Mouse (Mus musculus) spleen, postnatal 14 days (tissue): ENCODE results near the gene Primpol.

Experiments used
- DNase-seq, 2 experiments: peaks; one replicate each; pipeline ENCODE4 v3.0.0; 2021 to 2022; ENCODE audit warnings: low spot score in 2 of 2

Gene Primpol

DNA sequence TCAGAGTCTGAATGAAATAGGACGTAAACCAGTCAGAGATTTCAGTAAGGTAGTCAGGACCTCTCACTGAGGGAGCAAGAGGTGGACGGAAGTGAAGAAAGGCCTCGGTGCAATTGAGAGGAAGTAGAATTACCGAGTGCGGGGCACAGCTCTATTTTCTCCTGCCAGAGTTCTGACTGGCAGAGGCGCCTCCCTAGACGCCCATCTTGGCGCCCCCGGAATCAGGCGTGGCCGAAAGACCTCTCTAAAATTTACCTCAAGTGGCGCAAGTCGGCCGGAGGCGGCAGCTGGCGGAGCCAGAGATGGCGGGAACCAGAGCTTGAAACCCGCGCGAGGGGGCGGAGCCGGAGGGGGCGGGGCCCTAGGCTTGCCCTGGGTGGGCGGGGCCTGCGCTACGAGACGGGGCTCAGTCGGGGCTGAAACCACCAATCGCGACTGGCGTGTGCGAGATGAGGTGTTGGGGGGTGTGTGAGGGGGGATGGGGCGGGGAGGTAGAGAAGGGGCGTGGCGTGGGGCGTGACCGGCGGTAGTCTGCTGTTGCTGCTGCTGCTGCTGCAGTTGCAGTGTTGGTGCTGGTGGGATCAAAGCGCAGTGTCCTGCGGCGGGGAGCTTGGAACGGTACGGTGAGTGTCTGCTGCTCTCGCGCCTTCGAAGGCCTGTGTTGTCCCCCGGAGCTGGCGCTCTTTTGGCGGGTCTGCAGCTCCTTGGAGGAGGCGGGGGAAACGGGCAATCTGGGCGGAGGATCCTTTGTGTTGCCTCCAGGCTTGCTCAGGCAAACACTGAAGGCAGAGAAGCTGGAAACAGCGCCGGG lies at the start of gene Primpol, which contains the start of gene Casp3:
Gene Primpol, minus strand, starts transcription at position 334 of the 811 bp plus-strand sequence.
Gene Casp3, plus strand, starts transcription at position 413 of the 811 bp plus-strand sequence.
- peak; percentile 96 to 97 for DNase-seq

DNA sequence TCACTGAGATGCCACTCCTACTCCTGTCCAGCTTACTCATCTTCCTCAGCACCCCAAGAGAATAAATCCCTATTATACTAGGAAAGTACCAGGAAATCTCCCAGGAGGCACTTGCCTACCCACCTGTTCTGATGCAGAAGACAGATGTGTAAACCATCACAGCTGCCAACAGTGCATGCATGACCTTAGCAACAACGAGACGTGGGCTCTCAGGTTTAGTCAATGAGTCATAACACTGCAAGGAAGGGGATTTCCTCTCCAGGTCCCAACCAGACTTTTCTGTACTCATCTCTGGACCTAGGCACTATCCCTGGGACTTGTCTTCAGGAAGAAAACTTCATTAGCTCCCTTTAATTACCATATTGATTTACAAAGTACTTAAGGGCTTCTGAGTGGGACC lies 38.9 kb upstream of the Primpol start:
- no peak for DNase-seq

GRCm38 (mm10) chr8:46651872-46652271 lies 34.9 kb upstream of the Primpol start:
- no peak for DNase-seq

- DNase-seq, result no peak
Observed at GRCm38 (mm10) chr8:46648421-46648820, 31.4 kb upstream of the Primpol start.

DNA sequence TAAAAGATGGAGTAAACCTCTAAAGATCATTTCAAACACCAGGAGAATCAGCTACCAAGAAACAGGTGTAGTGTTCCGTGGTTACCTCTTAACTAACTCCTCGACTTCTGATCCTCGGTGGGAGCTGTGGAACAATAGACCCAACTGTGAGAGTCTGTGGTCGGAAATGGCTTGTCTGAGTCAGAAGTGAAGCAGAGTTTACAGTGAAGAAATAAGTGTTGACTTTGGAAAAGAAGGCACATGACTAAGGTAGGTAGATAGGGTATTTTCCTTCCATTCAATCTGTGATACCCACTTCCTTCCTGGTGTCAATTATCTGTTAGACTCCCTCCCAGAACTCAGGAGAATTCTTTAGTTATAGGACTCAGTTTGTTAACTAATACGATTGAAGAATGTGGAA lies 24.3 kb upstream of the Primpol start:
- DNase-seq, result no peak

DNA sequence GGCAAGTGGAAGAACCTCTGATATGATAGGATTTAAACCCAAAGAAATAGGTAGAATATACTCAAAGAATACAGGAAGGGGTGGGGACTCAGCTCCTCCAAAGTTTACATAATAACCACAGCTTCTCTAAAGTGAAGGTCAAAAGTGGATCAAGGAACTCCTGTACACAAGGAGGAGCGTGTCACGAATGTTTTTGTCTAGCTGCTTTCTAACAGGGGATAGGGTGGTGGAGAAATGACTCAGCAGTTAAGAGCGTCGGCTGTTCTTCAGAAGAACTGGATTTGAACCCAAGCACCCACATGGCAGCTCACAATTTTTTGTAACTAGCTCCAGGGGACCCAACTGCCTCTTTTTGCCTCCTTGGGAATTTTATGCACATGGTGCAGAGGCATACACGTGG lies 22.8 kb upstream of the Primpol start:
- DNase-seq, result no peak

DNA sequence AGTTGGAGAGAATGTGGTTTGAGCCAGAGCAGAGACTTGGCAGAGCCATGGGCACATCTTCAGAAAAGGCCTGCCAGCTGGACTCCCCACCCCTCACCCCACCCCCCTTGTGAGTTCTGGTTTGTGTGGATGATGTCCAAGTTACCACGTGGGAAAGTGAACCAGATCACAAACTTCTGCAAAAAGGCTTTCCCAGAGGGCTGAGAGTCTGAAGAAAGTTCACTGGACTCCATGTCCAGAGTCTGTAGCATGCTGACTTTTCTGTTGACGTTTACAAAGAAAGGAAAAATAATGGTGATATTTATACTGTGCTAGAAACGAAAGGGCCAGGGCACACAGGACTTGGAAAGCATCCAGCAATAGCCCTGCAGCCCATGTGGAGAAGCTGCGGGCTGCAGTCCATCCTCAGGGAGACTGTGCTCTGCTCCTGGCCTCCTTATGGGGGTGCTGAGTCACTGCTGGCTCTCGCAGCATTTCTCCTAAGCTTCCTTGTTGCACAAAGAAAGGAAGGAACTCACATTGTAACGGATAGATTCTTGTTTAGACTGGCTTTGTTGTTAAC lies 22.1 kb upstream of the Primpol start:
- no peak for DNase-seq

GRCm38 (mm10) chr8:46630932-46631331 lies 13.9 kb upstream of the Primpol start:
- DNase-seq, result no peak

DNA sequence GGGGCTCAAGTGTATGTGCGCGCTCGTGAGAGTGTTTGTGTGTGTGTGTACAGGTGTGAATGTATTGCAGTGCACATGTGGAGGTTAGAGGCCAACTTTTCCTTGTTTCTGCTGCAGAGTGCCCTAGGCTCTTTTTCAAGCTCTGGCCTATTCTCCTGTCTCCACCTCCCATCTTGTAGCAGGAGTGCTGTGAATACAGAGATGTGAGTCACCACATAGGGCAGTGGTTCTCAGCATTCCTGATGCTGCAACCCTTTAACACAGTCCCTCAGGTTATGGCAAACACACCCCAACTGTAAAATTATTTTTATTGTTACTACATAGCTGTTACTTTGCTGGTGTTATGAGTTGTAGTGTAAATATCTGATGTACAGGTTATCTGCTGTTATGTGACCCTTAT lies 13.4 kb upstream of the Primpol start:
- no peak for DNase-seq

- DNase-seq, result no peak
Observed at GRCm38 (mm10) chr8:46628645-46629044, 11.6 kb upstream of the Primpol start.

- no peak for DNase-seq
Observed at GRCm38 (mm10) chr8:46627881-46628280, 10.9 kb upstream of the Primpol start.

GRCm38 (mm10) chr8:46626642-46627041 lies 9.6 kb upstream of the Primpol start:
- no peak for DNase-seq

DNA sequence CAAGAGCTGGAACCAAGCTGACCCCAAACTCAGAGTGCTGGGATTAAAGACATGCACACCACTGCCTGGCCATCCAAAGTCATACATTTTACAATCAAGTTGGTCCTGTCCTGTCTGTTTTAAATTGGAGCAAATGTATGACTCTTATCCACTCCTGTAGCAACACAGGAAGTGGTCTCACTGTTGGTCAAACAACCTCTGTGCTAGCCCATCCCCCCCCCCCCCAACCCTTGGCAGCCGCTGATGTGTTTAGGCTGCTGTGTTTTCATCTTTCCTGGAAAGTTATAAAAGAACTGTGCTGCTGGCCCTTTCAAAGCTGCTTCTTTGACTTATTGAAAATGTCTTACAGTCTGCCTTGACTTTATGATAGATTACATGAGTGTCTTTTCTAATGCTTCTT lies 8.2 kb upstream of the Primpol start:
- no peak for DNase-seq

GRCm38 (mm10) chr8:46622446-46623270 lies 5.6 kb upstream of the Primpol start:
- DNase-seq, result no peak

DNA sequence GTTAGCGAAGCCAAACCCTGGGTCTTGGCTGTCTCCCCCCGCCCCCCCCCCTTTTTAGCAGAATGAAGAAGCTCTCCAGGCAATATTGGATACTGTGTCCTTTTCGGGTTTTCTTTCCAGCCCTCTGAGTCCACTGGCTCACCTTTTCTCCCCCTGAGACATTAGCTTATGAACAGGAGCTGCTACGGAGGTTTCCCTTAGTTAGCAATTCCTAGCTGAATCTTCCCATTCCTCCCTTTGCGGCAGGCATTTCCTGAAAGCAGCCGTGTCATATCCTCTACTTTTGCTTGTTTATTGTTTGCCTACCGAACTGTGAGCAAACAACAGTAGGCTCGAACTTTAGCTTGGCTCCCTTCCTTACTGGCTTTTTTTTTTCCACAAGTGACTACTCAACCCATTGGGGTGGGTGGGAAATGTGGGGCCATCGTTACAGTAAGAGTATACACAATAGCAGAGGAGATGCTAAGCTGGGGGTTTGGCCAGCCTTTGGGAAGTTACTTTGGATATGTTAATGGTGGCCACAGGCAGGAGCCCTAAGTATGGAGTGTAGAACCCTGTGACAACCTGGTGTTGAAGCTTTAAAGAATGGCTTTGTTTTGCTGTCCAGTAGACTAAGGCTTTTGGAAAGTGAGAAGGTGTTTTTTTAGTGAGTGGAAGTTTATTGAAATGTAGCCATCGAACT lies 1.8 kb upstream of the Primpol start:
- DNase-seq, result no peak

DNA sequence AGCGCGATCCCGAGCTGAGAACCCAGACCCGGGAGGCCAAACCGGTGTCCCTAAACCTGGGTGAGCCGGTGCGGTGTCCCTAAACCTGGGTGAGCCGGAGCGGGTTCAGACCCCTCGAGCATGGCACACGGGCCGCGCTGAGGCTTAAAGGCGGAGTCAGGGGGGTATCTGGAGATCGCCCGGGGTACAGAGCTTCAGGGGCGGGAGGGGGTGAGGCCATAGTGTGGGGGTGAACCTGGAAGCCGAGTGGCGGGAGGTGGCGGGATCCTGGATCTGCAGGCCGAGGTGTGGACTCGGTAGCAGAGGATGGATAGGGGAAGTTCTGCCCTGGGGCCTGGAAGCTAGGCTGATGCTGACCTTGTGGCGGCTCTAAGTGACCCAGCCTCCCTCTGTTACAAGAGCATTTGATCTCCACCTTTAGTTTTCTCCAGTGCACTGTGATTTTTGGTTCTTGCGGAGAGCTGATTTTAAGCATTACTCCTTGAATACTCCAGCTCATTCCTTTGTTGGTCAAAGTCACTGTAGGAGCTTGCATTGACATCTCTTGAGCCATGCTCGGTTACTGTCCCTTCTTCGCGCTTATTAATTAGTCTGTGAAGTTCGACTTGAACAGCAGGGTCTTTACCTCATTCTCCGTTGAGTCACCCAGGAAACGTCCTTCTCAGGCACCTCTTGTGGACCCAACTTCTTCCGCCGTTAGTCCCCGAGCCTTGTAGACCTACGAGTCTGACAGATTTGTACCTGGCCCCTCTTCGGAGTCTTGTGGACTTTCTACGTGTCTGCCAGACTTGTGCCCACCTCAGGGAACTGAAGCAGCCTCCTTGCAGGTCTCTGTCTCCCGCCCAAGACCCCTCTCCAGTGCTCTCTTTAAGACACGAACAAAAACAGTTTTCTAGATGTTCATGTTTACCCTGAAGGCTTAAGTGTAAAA lies 943 bp upstream of the Primpol start:
- DNase-seq, result peak in 1 of 2 experiments; percentile 27

GRCm38 (mm10) chr8:46615936-46616335 lies 1.1 kb downstream of the Primpol start:
- DNase-seq, result no peak

DNA sequence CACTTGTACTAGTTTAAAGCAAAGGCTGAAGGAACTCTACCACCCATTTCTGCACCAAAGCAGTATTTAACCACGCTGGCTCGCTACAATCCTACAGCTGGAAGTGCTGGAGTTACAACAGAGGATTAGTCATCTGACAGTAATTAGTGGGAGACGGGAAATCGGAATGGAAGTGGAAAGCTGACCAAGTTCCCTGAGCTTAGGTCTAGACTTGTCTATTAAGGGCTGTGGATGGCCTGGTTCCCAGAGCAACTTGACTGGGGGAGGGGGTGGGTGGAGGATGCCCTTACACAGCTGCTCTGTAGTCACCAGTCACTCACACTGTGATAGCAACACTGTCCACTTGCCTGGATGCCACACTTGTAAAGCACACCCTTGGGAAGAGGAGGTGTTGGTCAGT lies 3.6 kb downstream of the Primpol start:
- DNase-seq, result no peak

DNA sequence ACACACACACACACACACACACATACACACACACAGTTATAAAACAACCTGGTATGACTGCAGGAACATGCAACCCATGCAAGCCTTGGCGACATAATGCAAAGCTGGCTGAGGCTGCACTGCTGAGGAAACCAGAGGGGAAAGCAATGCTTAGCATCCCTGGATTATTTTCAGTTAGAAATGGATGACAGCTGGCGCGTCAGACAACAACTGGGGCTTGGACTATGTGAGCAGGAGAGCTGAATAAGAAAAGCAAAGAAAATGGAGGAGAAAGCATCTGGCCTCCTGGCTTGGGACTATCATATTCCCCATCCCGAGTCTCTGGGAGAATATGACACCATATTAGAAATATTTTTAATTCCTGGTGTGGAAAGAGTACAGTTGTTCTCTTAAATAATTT lies 4.1 kb downstream of the Primpol start:
- no peak for DNase-seq

- no peak for DNase-seq
Observed at GRCm38 (mm10) chr8:46611557-46611956, 5.5 kb downstream of the Primpol start.

- DNase-seq, result no peak
Observed at GRCm38 (mm10) chr8:46606930-46607329, 10.1 kb downstream of the Primpol start.
